Mouse (Mus musculus): ENCODE measurements around the gene Ppp1r14c.

The Ppp1r14c gene

GRCm38 (mm10) chr10:3366036-3366869 lies at the start of gene Ppp1r14c:
Ppp1r14c (plus strand) TSS chr10:3366057.
- DNase-seq: no peak

- DNase-seq: no peak
Observed at GRCm38 (mm10) chr10:3321406-3321805, 44.5 kb upstream of the Ppp1r14c start.

GRCm38 (mm10) chr10:3325447-3325846 lies 40.4 kb upstream of the Ppp1r14c start:
- DNase-seq: no peak

GRCm38 (mm10) chr10:3332880-3333279 lies 33.0 kb upstream of the Ppp1r14c start:
- DNase-seq: peak; percentile 63

- DNase-seq: no peak
Observed at GRCm38 (mm10) chr10:3334570-3334969, 31.3 kb upstream of the Ppp1r14c start.

GRCm38 (mm10) chr10:3336729-3337329 lies 29.0 kb upstream of the Ppp1r14c start:
- DNase-seq: no peak

- no peak for DNase-seq
Observed at GRCm38 (mm10) chr10:3337330-3337901, 28.4 kb upstream of the Ppp1r14c start.

GRCm38 (mm10) chr10:3345706-3346105 lies 20.2 kb upstream of the Ppp1r14c start:
- no peak for DNase-seq

GRCm38 (mm10) chr10:3359531-3359930 lies 6.3 kb upstream of the Ppp1r14c start:
- no peak for DNase-seq

- DNase-seq: no peak
Observed at GRCm38 (mm10) chr10:3365671-3366035, 204 bp upstream of the Ppp1r14c start.

- DNase-seq: no peak
Observed at GRCm38 (mm10) chr10:3366870-3367431, 1.1 kb downstream of the Ppp1r14c start.

- DNase-seq: no peak
Observed at GRCm38 (mm10) chr10:3367440-3367839, 1.6 kb downstream of the Ppp1r14c start.

GRCm38 (mm10) chr10:3383176-3383575 lies 17.3 kb downstream of the Ppp1r14c start:
- DNase-seq: no peak

- DNase-seq: no peak
Observed at GRCm38 (mm10) chr10:3392251-3392650, 26.4 kb downstream of the Ppp1r14c start.

- DNase-seq: no peak
Observed at GRCm38 (mm10) chr10:3393548-3393947, 27.7 kb downstream of the Ppp1r14c start.

- no peak for DNase-seq
Observed at GRCm38 (mm10) chr10:3394193-3394592, 28.3 kb downstream of the Ppp1r14c start.

- DNase-seq: no peak
Observed at GRCm38 (mm10) chr10:3394671-3395288, 28.9 kb downstream of the Ppp1r14c start.

- DNase-seq: no peak
Observed at GRCm38 (mm10) chr10:3395341-3395931, 29.6 kb downstream of the Ppp1r14c start.

- DNase-seq: no peak
Observed at GRCm38 (mm10) chr10:3396008-3396795, 30.3 kb downstream of the Ppp1r14c start.

- no peak for DNase-seq
Observed at GRCm38 (mm10) chr10:3397406-3397805, 31.5 kb downstream of the Ppp1r14c start.

GRCm38 (mm10) chr10:3398051-3398450 lies 32.2 kb downstream of the Ppp1r14c start:
- no peak for DNase-seq

- DNase-seq: no peak
Observed at GRCm38 (mm10) chr10:3402284-3402683, 36.4 kb downstream of the Ppp1r14c start.

Measured in thymus, postnatal 25 days (tissue).